Mouse (Mus musculus): ENCODE data around the gene Dap. TPM values are rescaled to one million over a fixed set of nuclear protein-coding genes. Genes with fewer than 3 reads are reported as not detected.

The Dap gene
- polyA plus RNA-seq, 1 experiment from 2014 or later: 36.2 TPM

GRCm38 (mm10) chr15:31299258-31299917 lies 75.3 kb downstream of the Dap start:
- H3K9ac ChIP-seq: no peak overlapping the region
- peaks cover 21% of the 10 kb centered on the region for H3K27me3 ChIP-seq (ENCODE audit: control insufficient read depth, insufficient read depth, low read length)
- H3K9me3 ChIP-seq (ENCODE audit: control insufficient read depth, low read length): no peaks in the 10 kb centered on the region
- DNase-seq (ENCODE audit: low spot score): no peak
- H3K36me3 ChIP-seq (replicated peaks; ENCODE audit: control insufficient read depth, insufficient read depth): no peaks in the 10 kb centered on the region
- H3K4me3 ChIP-seq (replicated peaks; ENCODE audit: low read length): no peak overlapping the region
- 51% methylated on average over 6 of the region's 6 CpGs for WGBS
- no peak overlapping the region for H3K4me2 ChIP-seq (replicated peaks)
- no peak overlapping the region for H3K27ac ChIP-seq
- H3K4me1 ChIP-seq (replicated peaks; ENCODE audit: control insufficient read depth, insufficient read depth, low read length): peaks cover 12% of the 10 kb centered on the region; the same call in 1 of the 2 replicates
- ATAC-seq (ENCODE audit: low FRiP score): peak; percentile 41; the same call in 1 of the 2 replicates

DNA sequence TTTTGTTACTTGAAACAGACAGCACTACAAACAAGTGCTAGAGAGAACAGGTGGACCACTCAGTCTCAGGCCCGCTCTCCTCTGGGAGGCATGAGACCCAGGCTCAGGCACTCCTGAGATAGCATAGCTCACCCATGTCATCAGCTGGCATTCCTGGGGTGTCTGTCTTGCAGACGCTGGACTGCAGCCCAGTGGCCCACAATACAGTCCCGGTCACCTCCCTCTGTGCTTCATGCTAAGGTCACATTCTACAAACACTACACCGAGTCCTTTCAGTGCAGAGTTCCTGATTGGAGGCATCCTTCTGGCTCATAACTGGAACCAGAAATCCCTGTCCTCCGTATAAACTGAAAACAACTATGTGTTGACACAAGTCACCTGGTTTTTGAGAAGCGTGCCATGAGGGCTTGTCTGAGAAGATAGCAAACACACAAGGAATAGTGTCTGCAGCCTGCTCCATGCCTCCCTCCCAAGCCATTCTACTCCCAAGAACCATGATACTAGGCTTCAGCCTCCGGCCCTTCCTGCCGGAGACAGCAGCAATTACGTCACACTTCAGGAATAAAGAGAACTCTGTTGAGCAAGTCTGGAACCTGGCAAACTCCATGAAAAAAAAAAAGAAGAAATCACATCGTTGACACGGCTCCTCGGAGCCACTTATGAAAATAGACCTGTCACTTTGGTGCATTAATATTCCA lies 78.3 kb downstream of the Dap start:
- no peaks in the 10 kb centered on the region for H3K9me3 ChIP-seq (ENCODE audit: control insufficient read depth, low read length)
- no peak overlapping the region for H3K4me2 ChIP-seq (replicated peaks)
- no peak overlapping the region for H3K4me3 ChIP-seq (replicated peaks; ENCODE audit: low read length)
- peaks cover 11% of the 10 kb centered on the region; the same call in 1 of the 2 replicates for H3K4me1 ChIP-seq (replicated peaks; ENCODE audit: control insufficient read depth, insufficient read depth, low read length)
- ATAC-seq (ENCODE audit: low FRiP score) (no peak), DNase-seq (ENCODE audit: low spot score) (no peak)
- WGBS: 73% methylated on average over 12 of the region's 12 CpGs
- H3K27ac ChIP-seq: no peak overlapping the region
- H3K27me3 ChIP-seq (ENCODE audit: control insufficient read depth, insufficient read depth, low read length): peaks cover 7% of the 10 kb centered on the region; the same call in 1 of the 2 replicates
- H3K36me3 ChIP-seq (replicated peaks; ENCODE audit: control insufficient read depth, insufficient read depth): no peaks in the 10 kb centered on the region
- no peak overlapping the region for H3K9ac ChIP-seq

GRCm38 (mm10) chr15:31304302-31304701 lies 80.2 kb downstream of the Dap start:
- Histone ChIP-seq H3K4me3 (replicated peaks; ENCODE audit: low read length) (no peak overlapping the region), H3K4me1 (replicated peaks; ENCODE audit: control insufficient read depth, insufficient read depth, low read length) (0 out of 2 replicates have a peak, but pooled peaks cover 6% of the 10 kb centered on the region), H3K27ac (no peak overlapping the region), H3K9ac (no peak overlapping the region), H3K36me3 (replicated peaks; ENCODE audit: control insufficient read depth, insufficient read depth) (no peaks in the 10 kb centered on the region), H3K27me3 (ENCODE audit: control insufficient read depth, insufficient read depth, low read length) (no peaks in the 10 kb centered on the region), H3K4me2 (replicated peaks) (no peak overlapping the region), H3K9me3 (ENCODE audit: control insufficient read depth, low read length) (no peaks in the 10 kb centered on the region; the same call in 1 of the 2 replicates)
- ATAC-seq (ENCODE audit: low FRiP score) (no peak), DNase-seq (ENCODE audit: low spot score) (no peak)
- WGBS: 92% methylated on average over 3 of the region's 3 CpGs

GRCm38 (mm10) chr15:31305181-31305580 lies 81.1 kb downstream of the Dap start:
- no peak overlapping the region for H3K9ac ChIP-seq
- no peaks in the 10 kb centered on the region for H3K36me3 ChIP-seq (replicated peaks; ENCODE audit: control insufficient read depth, insufficient read depth)
- DNase-seq (ENCODE audit: low spot score): no peak
- H3K4me2 ChIP-seq (replicated peaks): no peak overlapping the region
- WGBS: 32% methylated on average over 6 of the region's 6 CpGs
- ATAC-seq (ENCODE audit: low FRiP score): no peak
- H3K4me1 ChIP-seq (replicated peaks; ENCODE audit: control insufficient read depth, insufficient read depth, low read length): no peaks in the 10 kb centered on the region
- H3K27me3 ChIP-seq (ENCODE audit: control insufficient read depth, insufficient read depth, low read length): no peaks in the 10 kb centered on the region
- H3K27ac ChIP-seq: no peak overlapping the region
- no peaks in the 10 kb centered on the region; the same call in 1 of the 2 replicates for H3K9me3 ChIP-seq (ENCODE audit: control insufficient read depth, low read length)
- H3K4me3 ChIP-seq (replicated peaks; ENCODE audit: low read length): no peak overlapping the region

DNA sequence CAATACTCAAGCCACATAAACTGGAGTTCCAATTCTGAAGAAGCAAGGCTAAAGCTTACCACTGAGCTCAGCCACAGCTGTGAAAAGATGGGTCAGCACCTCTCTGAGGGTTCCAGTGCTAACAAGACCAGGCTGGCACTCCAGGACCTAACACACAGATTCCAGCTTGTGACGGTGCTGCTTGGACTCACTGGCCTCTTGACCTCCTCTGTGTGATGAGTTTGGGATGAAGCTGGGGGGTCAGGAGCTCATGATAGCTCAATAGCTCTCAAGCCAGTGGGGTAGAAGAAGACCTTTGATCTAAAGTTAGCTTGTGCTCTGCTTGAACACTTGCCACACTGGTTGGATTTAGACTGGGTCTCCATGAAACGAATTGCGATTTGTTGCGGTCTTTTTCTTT lies 82.6 kb downstream of the Dap start:
- ATAC-seq (ENCODE audit: low FRiP score) (no peak), DNase-seq (ENCODE audit: low spot score) (no peak)
- H3K36me3 ChIP-seq (replicated peaks; ENCODE audit: control insufficient read depth, insufficient read depth): no peaks in the 10 kb centered on the region
- H3K4me3 ChIP-seq (replicated peaks; ENCODE audit: low read length): no peak overlapping the region
- H3K27me3 ChIP-seq (ENCODE audit: control insufficient read depth, insufficient read depth, low read length): no peaks in the 10 kb centered on the region
- no peaks in the 10 kb centered on the region; the same call in 1 of the 2 replicates for H3K9me3 ChIP-seq (ENCODE audit: control insufficient read depth, low read length)
- H3K9ac ChIP-seq: no peak overlapping the region
- H3K4me1 ChIP-seq (replicated peaks; ENCODE audit: control insufficient read depth, insufficient read depth, low read length): no peaks in the 10 kb centered on the region
- WGBS: 76% methylated on average over 4 of the region's 4 CpGs
- H3K4me2 ChIP-seq (replicated peaks): no peak overlapping the region
- H3K27ac ChIP-seq: no peak overlapping the region

GRCm38 (mm10) chr15:31309526-31309925 lies 85.4 kb downstream of the Dap start:
- Histone ChIP-seq H3K27me3 (ENCODE audit: control insufficient read depth, insufficient read depth, low read length) (no peaks in the 10 kb centered on the region), H3K9ac (no peak overlapping the region), H3K9me3 (ENCODE audit: control insufficient read depth, low read length) (no peaks in the 10 kb centered on the region; the same call in 1 of the 2 replicates), H3K4me1 (replicated peaks; ENCODE audit: control insufficient read depth, insufficient read depth, low read length) (no peaks in the 10 kb centered on the region), H3K4me2 (replicated peaks) (no peak overlapping the region), H3K27ac (no peak overlapping the region), H3K4me3 (replicated peaks; ENCODE audit: low read length) (no peak overlapping the region), H3K36me3 (replicated peaks; ENCODE audit: control insufficient read depth, insufficient read depth) (no peaks in the 10 kb centered on the region)
- ATAC-seq (ENCODE audit: low FRiP score): no peak
- DNase-seq (ENCODE audit: low spot score): no peak
- WGBS: 73% methylated on average over 15 of the region's 15 CpGs

DNA sequence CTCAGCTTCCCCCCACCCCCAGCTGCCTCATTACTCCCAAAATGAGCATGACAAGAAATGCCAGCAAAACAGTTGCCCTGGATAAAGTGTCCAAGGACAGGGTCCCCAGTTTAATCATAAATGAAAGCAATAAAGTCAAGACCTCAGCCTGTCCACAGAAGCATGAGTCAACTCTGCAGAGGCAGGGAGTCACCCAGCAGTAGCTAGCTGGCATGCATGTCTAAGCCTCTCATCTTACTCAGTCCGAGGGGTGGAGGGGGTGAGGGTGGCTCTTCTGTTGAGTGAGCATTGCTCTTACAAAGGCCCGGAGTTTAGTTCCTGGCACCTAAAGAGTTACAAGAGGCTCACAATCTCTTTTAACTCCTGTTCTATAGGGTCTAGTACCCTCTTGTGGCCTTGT lies 87.9 kb downstream of the Dap start:
- no peak overlapping the region for H3K27ac ChIP-seq
- H3K4me1 ChIP-seq (replicated peaks; ENCODE audit: control insufficient read depth, insufficient read depth, low read length): no peaks in the 10 kb centered on the region
- H3K27me3 ChIP-seq (ENCODE audit: control insufficient read depth, insufficient read depth, low read length): no peaks in the 10 kb centered on the region
- no peaks in the 10 kb centered on the region; the same call in 1 of the 2 replicates for H3K9me3 ChIP-seq (ENCODE audit: control insufficient read depth, low read length)
- no peak overlapping the region for H3K4me3 ChIP-seq (replicated peaks; ENCODE audit: low read length)
- H3K9ac ChIP-seq: no peak overlapping the region
- ATAC-seq (ENCODE audit: low FRiP score): no peak
- no peak overlapping the region for H3K4me2 ChIP-seq (replicated peaks)
- 79% methylated on average over 2 of the region's 2 CpGs for WGBS
- DNase-seq (ENCODE audit: low spot score): no peak
- H3K36me3 ChIP-seq (replicated peaks; ENCODE audit: control insufficient read depth, insufficient read depth): no peaks in the 10 kb centered on the region

- ATAC-seq (ENCODE audit: low FRiP score): peak; percentile 88; the same call in 1 of the 2 replicates
- H3K9me3 ChIP-seq (ENCODE audit: control insufficient read depth, low read length): no peaks in the 10 kb centered on the region
Measured at GRCm38 (mm10) chr15:31315630-31316231, 91.6 kb downstream of the Dap start.

More at GRCm38 (mm10) chr15:31315630-31316231, 91.6 kb downstream of the Dap start:
- Histone ChIP-seq H3K27ac (no peak overlapping the region), H3K9ac (no peak overlapping the region), H3K4me2 (replicated peaks) (no peak overlapping the region), H3K36me3 (replicated peaks; ENCODE audit: control insufficient read depth, insufficient read depth) (no peaks in the 10 kb centered on the region), H3K27me3 (ENCODE audit: control insufficient read depth, insufficient read depth, low read length) (no peaks in the 10 kb centered on the region), H3K4me3 (replicated peaks; ENCODE audit: low read length) (no peak overlapping the region), H3K4me1 (replicated peaks; ENCODE audit: control insufficient read depth, insufficient read depth, low read length) (peaks cover 16% of the 10 kb centered on the region; the same call in 1 of the 2 replicates)
- DNase-seq (ENCODE audit: low spot score): peak; percentile 91
- WGBS: 9% methylated on average over 5 of the region's 5 CpGs

Measured in hindbrain, embryonic 14.5 days (tissue).